In the genomic region with DNA sequence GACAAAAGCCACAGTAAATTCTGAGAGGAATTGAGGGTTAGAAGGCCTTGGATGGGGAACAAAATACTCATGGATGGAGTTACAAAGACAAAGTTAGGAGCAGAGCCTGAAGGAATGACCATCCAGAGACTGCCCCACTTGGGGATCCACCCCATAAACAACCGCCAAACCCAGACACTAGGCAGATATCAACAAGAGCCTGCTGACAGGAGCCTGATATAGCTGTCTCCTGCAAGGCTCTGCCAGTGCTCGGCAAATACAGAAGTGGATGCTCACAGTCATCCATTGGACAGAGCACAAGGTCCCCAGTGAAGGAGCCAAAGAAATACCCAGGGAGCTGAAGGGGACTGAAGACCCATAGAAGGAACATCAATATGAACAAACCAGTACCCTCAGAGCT, we compare ENCODE assay signal across 19 mouse cellular contexts. TPM values are rescaled to one million over a fixed set of nuclear protein-coding genes. Genes with fewer than 3 reads are reported as not detected.
A peak's percentile ranks its signal among the peaks of the same experiment; 100 is the strongest.
DNase-seq lines count a peak whose midpoint lies in the region; TF ChIP-seq lines count a peak whose summit lies in the region.
"Not testable (repeated sequence)": the region's sequence is repeated elsewhere in the genome, so short reads cannot be mapped to it uniquely, and the experiment has no call there.
"Had no signal": no experiment of that assay in that cellular context is flagged by ENCODE, and none has a peak within 500 bp of the region (broad histone marks: within the 10 kb centered on the region; RNA-seq: fewer than 3 reads in every experiment).

No protein-coding gene starts in this region.

- intact Hi-C loops in gastrocnemius, adult 2 months (cut with DNase I), result not testable (repeated sequence)

- 0 out of 2 replicates have a peak overlapping the region, but pooled peaks have one; percentile 9 for H3K9ac ChIP-seq in MEL (ENCODE audit: control insufficient read depth, low read depth, low read length, poor library complexity, severe bottlenecking)

- not testable (repeated sequence) for H3K27ac ChIP-seq in MEL (ENCODE audit: control insufficient read depth, low read depth, low read length); gastrocnemius, adult 2 months
- H3K27ac ChIP-seq in heart, embryonic 10.5 days, result 0 out of 2 replicates have a peak overlapping the region, but pooled peaks have one; percentile 56

- WGBS in heart, embryonic 10.5 days, result 20% methylated on average over 2 of the region's 2 CpGs
- 59% methylated on average over 2 of the region's 2 CpGs for WGBS in lung, adult 2 months

- H3K4me1 ChIP-seq in MEL (ENCODE audit: control insufficient read depth in 1 of 2, insufficient read depth in 2 of 2, low read length in 2 of 2), result peaks cover 2 to 12% of the 10 kb centered on the region in 2 experiments; a peak in 2 of 4 replicates
- H3K4me1 ChIP-seq in heart, embryonic 10.5 days, result peaks cover 28% of the 10 kb centered on the region
- not testable (repeated sequence) for H3K4me1 ChIP-seq in lung, adult 2 months (ENCODE audit: control insufficient read depth, insufficient read depth, low read length)

- TF ChIP-seq CTCF in MEL (IDR thresholded peaks at IDR 0.05 in 2 of 3, conservative IDR thresholded peaks at IDR 0.05 in 1 of 3; ENCODE audit: control insufficient read depth in 1 of 3, insufficient read depth in 1 of 3, low read depth in 2 of 3, low read length in 3 of 3, poor library complexity in 1 of 3, severe bottlenecking in 1 of 3); gastrocnemius, adult 2 months (IDR thresholded peaks at IDR 0.05); lung, adult 2 months (IDR thresholded peaks at IDR 0.05; ENCODE audit: insufficient read depth, low read length): not testable (repeated sequence)

- H3K4me3 ChIP-seq in MEL (ENCODE audit: control insufficient read depth in 1 of 2, insufficient read depth in 1 of 2, low read depth in 2 of 2, low read length in 2 of 2); gastrocnemius, adult 2 months; heart, embryonic 10.5 days; lung, adult 2 months (replicated peaks; ENCODE audit: extremely low read depth, low read depth, low read length): not testable (repeated sequence)

- H3K36me3 ChIP-seq in MEL (ENCODE audit: control insufficient read depth in 1 of 2, insufficient read depth in 2 of 2, low read length in 2 of 2); heart, embryonic 10.5 days: not testable (repeated sequence)

- not testable (repeated sequence) for H3K9me3 ChIP-seq in MEL (replicated peaks; ENCODE audit: insufficient read depth, low read length); heart, embryonic 10.5 days

- DNase-seq in MEL (ENCODE audit: low read depth, low spot score); heart, embryonic 10.5 days (ENCODE audit: low spot score); lung, adult 2 months: not testable (repeated sequence)
- DNase-seq in gastrocnemius, adult 2 months, result peak; percentile 7
- peak; percentile 95 for DNase-seq in heart, adult 11 months

- H3K27me3 ChIP-seq in MEL (ENCODE audit: control insufficient read depth in 1 of 2, insufficient read depth in 2 of 2, low read length in 2 of 2); heart, embryonic 10.5 days (ENCODE audit: insufficient read depth, poor library complexity, severe bottlenecking): not testable (repeated sequence)

- TF ChIP-seq POLR2A in MEL (IDR thresholded peaks at IDR 0.05; ENCODE audit: control insufficient read depth in 1 of 2, insufficient read depth in 1 of 2, low read depth in 1 of 2, low read length in 2 of 2, poor library complexity in 1 of 2), result not testable (repeated sequence)
- TF ChIP-seq POLR2A in lung, adult 2 months (IDR thresholded peaks at IDR 0.05; ENCODE audit: borderline replicate concordance, extremely low read depth, low read depth, low read length), result 0 out of 2 replicates have a peak, but pooled peaks have one; percentile 3

- not testable (repeated sequence) for TF ChIP-seq RAD21 in MEL (IDR thresholded peaks at IDR 0.05; ENCODE audit: low read depth, low read length)

- H3K79me2 ChIP-seq in MEL (ENCODE audit: control insufficient read depth, insufficient read depth, low read length, poor library complexity), result not testable (repeated sequence)

- TF ChIP-seq EP300 in MEL (IDR thresholded peaks at IDR 0.05; ENCODE audit: low read depth in 1 of 2, low read length in 2 of 2), result not testable (repeated sequence)

RNA-seq across cellular contexts. Expression of gene Scgb1a1, which starts 3.9 kb away (rescaled TPM):
- not detected in 2 replicates for total RNA-seq in MEL (2012; rRNA removed)
- polyA plus RNA-seq in MEL (2012; ENCODE audit: insufficient read depth in 1 of 2, insufficient read length in 2 of 2, low read depth in 1 of 2, low replicate concordance in 2 of 2, missing spikeins in 1 of 2), result not detected
- not detected for total RNA-seq in gastrocnemius, adult 2 months (2021)
- not detected in 2 replicates for polyA plus RNA-seq in heart, embryonic 10.5 days (2016; fragmentation: Nextera tagmentation; extraction: Ambion mirVana)
- 138,577 and 142,361 TPM in 2 replicates for polyA plus RNA-seq in lung, adult 2 months (2012; rRNA removed)
- total RNA-seq: adrenal gland, adult 18-20 months; adrenal gland, adult 2 months; adrenal gland, postnatal 25 days; adrenal gland, postnatal 36 days; adrenal gland, postnatal 4 days; CH12.LX; ES-E14; G1E had no signal
- polyA plus RNA-seq: activated CD4-positive, CD25-positive, alpha-beta regulatory T cell, adult 4 months; adrenal gland, adult 2 months; brain, embryonic 14.5 days; C2C12; CD4-positive, CD25-positive, alpha-beta regulatory T cell, adult 4 months; cerebellum, adult 2 months; G1E; Patski had no signal

RNA-seq across cellular contexts. Expression of gene Asrgl1, which starts 51.5 kb away (rescaled TPM):
- 24.5 and 33.0 TPM in 2 replicates for total RNA-seq in MEL (2012; rRNA removed)
- polyA plus RNA-seq in MEL (2012; ENCODE audit: insufficient read depth in 1 of 2, insufficient read length in 2 of 2, low read depth in 1 of 2, low replicate concordance in 2 of 2, missing spikeins in 1 of 2), result 10 to 100 TPM in 1 of 2 experiments, not detected in 1; 63.9 TPM
- total RNA-seq in gastrocnemius, adult 2 months (2021), result 10 to 100 TPM; 29.3 to 32.8 TPM
- polyA plus RNA-seq in heart, embryonic 10.5 days (2016; fragmentation: Nextera tagmentation; extraction: Ambion mirVana), result 11.7 and 14.4 TPM in 2 replicates
- 1.4 and 2.2 TPM in 2 replicates for polyA plus RNA-seq in lung, adult 2 months (2012; rRNA removed)

Comparison
In these comparisons a context has a peak if more than half of its experiments do, and no peak if none do; other contexts are left out.
1. RNA of gene Scgb1a1, which starts 3.9 kb away (polyA plus RNA-seq): 138,577 to 142,361 TPM in lung, adult 2 months; not detected in MEL and not detected in heart, embryonic 10.5 days; every median in the first group is over 1,000 times any median in the second.